Mouse (Mus musculus): Measurements from ENCODE around the gene Hoxd4.

Gene Hoxd4

GRCm38 (mm10) chr2:74728303-74728680 lies 16.6 kb downstream of the Hoxd4 start:
- DNase-seq (ENCODE audit: low read depth) = no peak

GRCm38 (mm10) chr2:74730331-74730730 lies 18.6 kb downstream of the Hoxd4 start:
- no peak for DNase-seq (ENCODE audit: low read depth)

GRCm38 (mm10) chr2:74731055-74731454 lies 19.3 kb downstream of the Hoxd4 start:
- no peak for DNase-seq (ENCODE audit: low read depth)

- no peak for DNase-seq (ENCODE audit: low read depth)
These were observed 20.2 kb downstream of the Hoxd4 start for GRCm38 (mm10) chr2:74731799-74732512.

- DNase-seq (ENCODE audit: low read depth) = no peak
These were observed 21.0 kb downstream of the Hoxd4 start for GRCm38 (mm10) chr2:74732513-74733316.

- DNase-seq (ENCODE audit: low read depth) = no peak
These were observed 21.6 kb downstream of the Hoxd4 start for GRCm38 (mm10) chr2:74733317-74733661.

- no peak for DNase-seq (ENCODE audit: low read depth)
These were observed 22.0 kb downstream of the Hoxd4 start for GRCm38 (mm10) chr2:74733765-74734164.

GRCm38 (mm10) chr2:74734451-74734850 lies 22.7 kb downstream of the Hoxd4 start:
- no peak for DNase-seq (ENCODE audit: low read depth)

- no peak for DNase-seq (ENCODE audit: low read depth)
These were observed 23.5 kb downstream of the Hoxd4 start for GRCm38 (mm10) chr2:74734996-74735811.

GRCm38 (mm10) chr2:74735851-74736687 lies 24.3 kb downstream of the Hoxd4 start:
- DNase-seq (ENCODE audit: low read depth) = no peak

- DNase-seq (ENCODE audit: low read depth) = no peak
These were observed 25.2 kb downstream of the Hoxd4 start for GRCm38 (mm10) chr2:74736688-74737577.

GRCm38 (mm10) chr2:74737578-74738070 lies 25.9 kb downstream of the Hoxd4 start:
- DNase-seq (ENCODE audit: low read depth) = no peak

GRCm38 (mm10) chr2:74738623-74739475 lies 27.1 kb downstream of the Hoxd4 start:
- DNase-seq (ENCODE audit: low read depth) = no peak

- no peak for DNase-seq (ENCODE audit: low read depth)
These were observed 27.7 kb downstream of the Hoxd4 start for GRCm38 (mm10) chr2:74739476-74739800.

GRCm38 (mm10) chr2:74739869-74740268 lies 28.1 kb downstream of the Hoxd4 start:
- DNase-seq (ENCODE audit: low read depth) = no peak

GRCm38 (mm10) chr2:74740311-74741091 lies 28.8 kb downstream of the Hoxd4 start:
- DNase-seq (ENCODE audit: low read depth) = no peak

- DNase-seq (ENCODE audit: low read depth) = no peak
These were observed 29.7 kb downstream of the Hoxd4 start for GRCm38 (mm10) chr2:74741252-74741978.

- DNase-seq (ENCODE audit: low read depth) = no peak
These were observed 30.2 kb downstream of the Hoxd4 start for GRCm38 (mm10) chr2:74741979-74742277.

Measured in fibroblast of lung, adult 2 months (primary cell).